Mouse (Mus musculus): ENCODE data around the gene Atp5g3. TPM values are rescaled to one million over a fixed set of nuclear protein-coding genes. Genes with fewer than 3 reads are reported as not detected.
A peak's percentile ranks its signal among the peaks of the same experiment; 100 is the strongest.

Atp5g3 gene
- total RNA-seq, 1 experiment = 439 TPM

GRCm38 (mm10) chr2:73891701-73892463 is 19.2 kb downstream of the Atp5g3 start:
- TF ChIP-seq MAFK (IDR thresholded peaks at IDR 0.05; ENCODE audit: insufficient read depth, low read depth, low read length) (no peak), ZC3H11A (IDR thresholded peaks at IDR 0.05; ENCODE audit: borderline replicate concordance, low read depth, low read length) (no peak), HCFC1 (IDR thresholded peaks at IDR 0.05; ENCODE audit: borderline replicate concordance, insufficient read depth, low read length) (no peak), ZNF384 (IDR thresholded peaks at IDR 0.05; ENCODE audit: low read depth, low read length) (no peak), CHD2 (IDR thresholded peaks at IDR 0.05; ENCODE audit: low read depth, low read length) (no peak)
- in situ Hi-C loops (cut with MboI; ENCODE audit: low sequenced_read_pairs in 2 of 2, unreplicated experiment in 2 of 2) = no loop called here
- peak overlapping the region; percentile 96 for H3K9ac ChIP-seq (ENCODE audit: insufficient read depth, low read depth, low read length, poor library complexity, severe bottlenecking)
- H3K36me3 ChIP-seq (ENCODE audit: control insufficient read depth, insufficient read depth, low read length, poor library complexity, severe bottlenecking) = no peaks in the 10 kb centered on the region
- peaks cover 2% of the 10 kb centered on the region in 2 experiments; a peak in 2 of 4 replicates for H3K4me1 ChIP-seq (ENCODE audit: control insufficient read depth in 2 of 2, insufficient read depth in 2 of 2, low read length in 2 of 2, poor library complexity in 1 of 2)
- H3K9me3 ChIP-seq (ENCODE audit: control insufficient read depth, insufficient read depth, low read depth, low read length) = no peaks in the 10 kb centered on the region
- peak overlapping the region; percentile 82 to 97 for H3K4me3 ChIP-seq (ENCODE audit: insufficient read depth in 1 of 2, low read depth in 1 of 2, low read length in 2 of 2, poor library complexity in 1 of 2, severe bottlenecking in 1 of 2)
- H3K27ac ChIP-seq (ENCODE audit: insufficient read depth, low read depth, low read length, poor library complexity, severe bottlenecking) = peak overlapping the region; percentile 91
- no peak for DNase-seq (ENCODE audit: low read depth, low spot score)

- no peak for DNase-seq (ENCODE audit: low read depth, low spot score)
- in situ Hi-C loops (cut with MboI; ENCODE audit: low sequenced_read_pairs in 2 of 2, unreplicated experiment in 2 of 2) = no loop called here
- TF ChIP-seq ZC3H11A (IDR thresholded peaks at IDR 0.05; ENCODE audit: borderline replicate concordance, low read depth, low read length) (no peak), ZNF384 (IDR thresholded peaks at IDR 0.05; ENCODE audit: low read depth, low read length) (peak; percentile 84)
- Histone ChIP-seq H3K4me3 (ENCODE audit: insufficient read depth in 1 of 2, low read depth in 1 of 2, low read length in 2 of 2, poor library complexity in 1 of 2, severe bottlenecking in 1 of 2) (no peak overlapping the region), H3K9ac (ENCODE audit: insufficient read depth, low read depth, low read length, poor library complexity, severe bottlenecking) (no peak overlapping the region), H3K36me3 (ENCODE audit: control insufficient read depth, insufficient read depth, low read length, poor library complexity, severe bottlenecking) (no peaks in the 10 kb centered on the region), H3K27ac (ENCODE audit: insufficient read depth, low read depth, low read length, poor library complexity, severe bottlenecking) (no peak overlapping the region), H3K9me3 (ENCODE audit: control insufficient read depth, insufficient read depth, low read depth, low read length) (no peaks in the 10 kb centered on the region), H3K4me1 (ENCODE audit: control insufficient read depth in 2 of 2, insufficient read depth in 2 of 2, low read length in 2 of 2, poor library complexity in 1 of 2) (peaks cover 0 to 2% of the 10 kb centered on the region in 2 experiments; a peak in 3 of 4 replicates)
These were observed 25.1 kb downstream of the Atp5g3 start for GRCm38 (mm10) chr2:73885997-73886396.

GRCm38 (mm10) chr2:73877891-73878290 is 33.2 kb downstream of the Atp5g3 start:
- H3K4me3 ChIP-seq (ENCODE audit: insufficient read depth in 1 of 2, low read depth in 1 of 2, low read length in 2 of 2, poor library complexity in 1 of 2, severe bottlenecking in 1 of 2) = no peak overlapping the region
- no peaks in the 10 kb centered on the region for H3K4me1 ChIP-seq (ENCODE audit: control insufficient read depth in 2 of 2, insufficient read depth in 2 of 2, low read length in 2 of 2, poor library complexity in 1 of 2)
- TF ChIP-seq ZC3H11A (IDR thresholded peaks at IDR 0.05; ENCODE audit: borderline replicate concordance, low read depth, low read length) (no peak), MAFK (IDR thresholded peaks at IDR 0.05; ENCODE audit: insufficient read depth, low read depth, low read length) (no peak), HCFC1 (IDR thresholded peaks at IDR 0.05; ENCODE audit: borderline replicate concordance, insufficient read depth, low read length) (no peak), CHD2 (IDR thresholded peaks at IDR 0.05; ENCODE audit: low read depth, low read length) (no peak), ZNF384 (IDR thresholded peaks at IDR 0.05; ENCODE audit: low read depth, low read length) (no peak)
- no peaks in the 10 kb centered on the region for H3K9me3 ChIP-seq (ENCODE audit: control insufficient read depth, insufficient read depth, low read depth, low read length)
- no peak overlapping the region for H3K27ac ChIP-seq (ENCODE audit: insufficient read depth, low read depth, low read length, poor library complexity, severe bottlenecking)
- in situ Hi-C loops (cut with MboI; ENCODE audit: low sequenced_read_pairs in 2 of 2, unreplicated experiment in 2 of 2) = no loop called here
- H3K36me3 ChIP-seq (ENCODE audit: control insufficient read depth, insufficient read depth, low read length, poor library complexity, severe bottlenecking) = no peaks in the 10 kb centered on the region; the same call in 1 of the 2 replicates
- DNase-seq (ENCODE audit: low read depth, low spot score) = no peak
- no peak overlapping the region for H3K9ac ChIP-seq (ENCODE audit: insufficient read depth, low read depth, low read length, poor library complexity, severe bottlenecking)

GRCm38 (mm10) chr2:73867764-73868487 is 43.2 kb downstream of the Atp5g3 start:
- DNase-seq (ENCODE audit: low read depth, low spot score) = peak; percentile 62
- no peaks in the 10 kb centered on the region for H3K36me3 ChIP-seq (ENCODE audit: control insufficient read depth, insufficient read depth, low read length, poor library complexity, severe bottlenecking)
- no peak overlapping the region for H3K9ac ChIP-seq (ENCODE audit: insufficient read depth, low read depth, low read length, poor library complexity, severe bottlenecking)
- H3K27ac ChIP-seq (ENCODE audit: insufficient read depth, low read depth, low read length, poor library complexity, severe bottlenecking) = no peak overlapping the region
- in situ Hi-C loops (cut with MboI; ENCODE audit: low sequenced_read_pairs in 2 of 2, unreplicated experiment in 2 of 2) = no loop called here
- no peaks in the 10 kb centered on the region for H3K4me1 ChIP-seq (ENCODE audit: control insufficient read depth in 2 of 2, insufficient read depth in 2 of 2, low read length in 2 of 2, poor library complexity in 1 of 2)
- 0 out of 2 replicates have a peak, but pooled peaks have one; percentile 26 for TF ChIP-seq CHD2 (IDR thresholded peaks at IDR 0.05; ENCODE audit: low read depth, low read length)
- TF ChIP-seq HCFC1 (IDR thresholded peaks at IDR 0.05; ENCODE audit: borderline replicate concordance, insufficient read depth, low read length) = no peak
- no peak for TF ChIP-seq MAFK (IDR thresholded peaks at IDR 0.05; ENCODE audit: insufficient read depth, low read depth, low read length)
- no peak overlapping the region for H3K4me3 ChIP-seq (ENCODE audit: insufficient read depth in 1 of 2, low read depth in 1 of 2, low read length in 2 of 2, poor library complexity in 1 of 2, severe bottlenecking in 1 of 2)
- no peaks in the 10 kb centered on the region for H3K9me3 ChIP-seq (ENCODE audit: control insufficient read depth, insufficient read depth, low read depth, low read length)
